Mouse (Mus musculus) kidney, adult 2 months (tissue): ENCODE measurements around the gene Pcdh7. TPM values are rescaled to one million over a fixed set of nuclear protein-coding genes. Genes with fewer than 3 reads are reported as not detected.

Source experiments
- DNase-seq: peaks from one replicate; pipeline ENCODE4 v3.0.0; 2021
- H3K27ac ChIP-seq: fragments of 200-500 bp; 2 replicates; pipeline ENCODE4 v1.5.1; 2012; ENCODE audit warnings: low read depth, low read length, control low read depth, inconsistent platforms; ENCODE audit not compliant: insufficient read depth
- H3K27me3 ChIP-seq: fragments of 200-500 bp; replicated peaks from 2 replicates; pipeline ENCODE4 v1.6.1; 2012; ENCODE audit warnings: mild to moderate bottlenecking, moderate library complexity, low read length, inconsistent platforms; ENCODE audit not compliant: control insufficient read depth, insufficient read depth
- H3K36me3 ChIP-seq: fragments of 200-500 bp; 2 replicates; pipeline ENCODE4 v1.6.1; 2012; ENCODE audit warnings: mild to moderate bottlenecking, moderate library complexity, low read length, inconsistent platforms; ENCODE audit not compliant: control insufficient read depth, insufficient read depth
- H3K4me1 ChIP-seq: fragments of 200-500 bp; 2 replicates; pipeline ENCODE4 v1.6.1; 2011; ENCODE audit warnings: low read length; ENCODE audit not compliant: control insufficient read depth, insufficient read depth
- H3K4me3 ChIP-seq: fragments of 200-500 bp; 2 replicates; pipeline ENCODE4 v1.5.1; 2011; ENCODE audit warnings: mild to moderate bottlenecking, low read depth, low read length, control low read depth; ENCODE audit not compliant: insufficient read depth
- CTCF ChIP-seq: fragments of 200-500 bp; conservative IDR thresholded peaks from 2 replicates; pipeline ENCODE4 v1.5.1; 2011; ENCODE audit warnings: low read depth, mild to moderate bottlenecking, control low read depth, low read length, moderate library complexity, mixed read lengths; ENCODE audit not compliant: insufficient read depth, insufficient read length
- POLR2A ChIP-seq: fragments of 200-500 bp; IDR thresholded peaks from one replicate; pipeline ENCODE4 v1.6.1; 2011; ENCODE audit warnings: low read depth, low read length, control low read depth
- WGBS: fragments of 180-500 bp; shearing (Covaris S2); methylation state at CpG from one replicate; pipeline ENCODE4 v1.1.7; 2018; 5-methylcytosine and 5-hydroxymethylcytosine counted together
- polyA plus RNA-seq: library from polyadenylated mRNA; depleted of rRNA; stranded (reverse); fragments of >200 nt; gene quantifications from 2 replicates; pipeline ENCODE4 v1.2.3, GENCODE M21; 2012

The Pcdh7 gene
- polyA plus RNA-seq, 1 experiment: 7.1 TPM

DNA sequence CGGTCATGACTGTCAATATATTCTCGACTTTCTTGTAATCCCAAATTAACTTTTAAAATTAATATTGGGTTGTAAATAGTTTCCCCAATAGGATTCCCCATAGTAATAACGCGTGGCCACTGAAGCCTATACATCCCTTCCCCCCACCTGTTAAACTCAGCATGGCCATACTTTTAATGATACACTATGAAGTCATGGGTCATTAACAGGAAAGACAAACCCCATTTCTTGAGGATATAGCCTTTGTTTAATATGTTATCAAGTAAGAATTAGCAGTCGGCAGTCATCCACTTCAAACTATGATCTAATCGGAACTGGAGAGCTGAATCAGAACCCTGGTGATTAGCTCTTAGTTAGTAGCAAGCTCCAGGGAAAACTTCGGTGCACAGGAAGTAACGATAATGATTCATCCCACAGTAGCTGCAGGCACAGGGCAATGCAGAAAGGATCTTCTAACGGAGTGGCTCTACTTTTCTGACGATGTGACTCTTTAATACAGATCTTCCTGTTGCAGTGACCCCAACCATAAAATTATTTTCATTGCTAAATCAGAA, 50.8 kb downstream of the Pcdh7 start:
- no peak for TF ChIP-seq POLR2A
- no peak for TF ChIP-seq CTCF
- Histone ChIP-seq H3K27ac (no peak overlapping the region), H3K36me3 (no peaks in the 10 kb centered on the region), H3K27me3 (no peaks in the 10 kb centered on the region), H3K4me1 (no peaks in the 10 kb centered on the region), H3K4me3 (no peak overlapping the region)
- no peak for DNase-seq
- WGBS: 33% methylated on average over 10 of the region's 10 CpGs

DNA sequence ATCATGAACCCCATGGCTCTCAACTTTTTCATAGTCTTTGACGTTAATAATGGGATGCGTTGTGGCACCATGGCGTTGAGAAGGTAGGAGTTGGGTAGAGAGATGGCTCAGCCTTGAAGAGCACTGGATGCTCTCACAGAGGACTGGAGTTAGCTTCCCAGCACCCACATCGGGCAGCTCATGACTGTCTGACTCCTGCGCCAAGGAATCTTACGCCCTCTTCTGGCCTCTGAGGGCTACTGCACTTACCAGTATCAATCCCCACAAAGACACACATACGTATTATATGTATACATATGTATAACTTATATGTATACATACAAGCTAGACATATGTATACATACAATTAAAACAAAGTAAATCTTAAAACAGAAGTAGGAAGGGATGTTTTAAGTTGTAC, 51.9 kb downstream of the Pcdh7 start:
- no peaks in the 10 kb centered on the region for H3K27me3 ChIP-seq
- H3K27ac ChIP-seq: no peak overlapping the region
- no peak for DNase-seq
- TF ChIP-seq CTCF: no peak
- TF ChIP-seq POLR2A: no peak
- no peaks in the 10 kb centered on the region for H3K36me3 ChIP-seq
- WGBS: 97% methylated on average over 7 of the region's 7 CpGs
- H3K4me1 ChIP-seq: no peaks in the 10 kb centered on the region
- no peak overlapping the region for H3K4me3 ChIP-seq

- H3K4me1 ChIP-seq: no peaks in the 10 kb centered on the region
- no peaks in the 10 kb centered on the region for H3K27me3 ChIP-seq
- no peak for DNase-seq
- no peak overlapping the region for H3K4me3 ChIP-seq
- no peaks in the 10 kb centered on the region for H3K36me3 ChIP-seq
- TF ChIP-seq POLR2A (no peak), CTCF (no peak)
- 80% methylated on average over 3 of the region's 3 CpGs for WGBS
- no peak overlapping the region for H3K27ac ChIP-seq
Measured at GRCm38 (mm10) chr5:57770364-57770763, 52.6 kb downstream of the Pcdh7 start.

DNA sequence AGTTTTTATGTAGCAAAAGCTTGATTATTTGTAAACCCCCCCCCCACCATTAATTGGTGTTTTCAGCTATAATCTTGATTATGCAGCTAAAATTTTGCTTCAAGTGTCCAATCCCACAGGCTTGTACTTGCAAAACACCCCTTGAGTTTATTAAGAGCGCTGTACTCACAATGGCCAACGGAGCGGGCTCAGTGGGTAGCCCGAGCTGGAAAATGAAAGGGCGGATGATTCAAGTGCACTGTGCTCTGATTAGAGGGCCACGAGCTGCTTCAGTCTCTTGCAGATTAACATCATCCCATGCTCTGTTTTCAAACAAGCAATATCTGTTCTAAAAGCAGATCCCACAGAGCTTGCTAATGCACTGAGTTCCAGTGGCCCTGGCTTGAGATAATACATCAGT, 53.4 kb downstream of the Pcdh7 start:
- TF ChIP-seq CTCF (no peak), POLR2A (no peak)
- no peaks in the 10 kb centered on the region for H3K27me3 ChIP-seq
- no peaks in the 10 kb centered on the region for H3K4me1 ChIP-seq
- H3K4me3 ChIP-seq: no peak overlapping the region
- DNase-seq: no peak
- WGBS: 92% methylated on average over 6 of the region's 6 CpGs
- H3K36me3 ChIP-seq: no peaks in the 10 kb centered on the region
- no peak overlapping the region for H3K27ac ChIP-seq

DNA sequence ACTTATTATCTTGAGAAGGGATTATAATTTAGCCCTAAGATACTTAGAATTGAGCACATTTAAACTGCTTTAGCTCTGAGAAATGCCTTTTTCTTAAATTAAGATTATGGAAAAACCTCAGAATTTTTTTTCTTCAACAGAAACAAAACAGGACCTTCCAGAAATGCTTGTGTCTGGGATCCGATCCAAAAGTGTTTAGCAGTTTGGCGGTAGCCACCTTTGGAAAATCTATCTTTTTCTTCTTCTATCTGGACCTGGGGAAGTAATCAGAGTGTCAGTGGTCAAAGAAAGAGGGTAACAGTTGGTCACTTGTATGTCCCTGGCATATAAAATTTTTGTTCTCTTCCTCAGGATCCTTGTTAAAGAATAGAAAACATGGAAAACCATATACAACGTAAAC, 54.9 kb downstream of the Pcdh7 start:
- DNase-seq: no peak
- Histone ChIP-seq H3K27me3 (no peaks in the 10 kb centered on the region), H3K27ac (no peak overlapping the region), H3K4me3 (no peak overlapping the region), H3K36me3 (no peaks in the 10 kb centered on the region), H3K4me1 (no peaks in the 10 kb centered on the region)
- 68% methylated on average over 3 of the region's 3 CpGs for WGBS
- no peak for TF ChIP-seq CTCF
- TF ChIP-seq POLR2A: no peak

- Histone ChIP-seq H3K27ac (no peak overlapping the region), H3K4me3 (no peak overlapping the region)
- WGBS: 86% methylated on average over 2 of the region's 2 CpGs
Measured at GRCm38 (mm10) chr5:57774496-57774895, 56.7 kb downstream of the Pcdh7 start.

GRCm38 (mm10) chr5:57778093-57778492, 60.3 kb downstream of the Pcdh7 start:
- no peak overlapping the region for H3K4me3 ChIP-seq
- no peaks in the 10 kb centered on the region for H3K4me1 ChIP-seq
- H3K27me3 ChIP-seq: no peaks in the 10 kb centered on the region
- no peaks in the 10 kb centered on the region for H3K36me3 ChIP-seq
- DNase-seq: no peak
- H3K27ac ChIP-seq: no peak overlapping the region
- WGBS: 52% methylated on average over 3 of the region's 3 CpGs
- TF ChIP-seq POLR2A: no peak
- no peak for TF ChIP-seq CTCF

More at GRCm38 (mm10) chr5:57774496-57774895, 56.7 kb downstream of the Pcdh7 start:
- TF ChIP-seq POLR2A (no peak), CTCF (no peak)
- DNase-seq: no peak
- Histone ChIP-seq H3K36me3 (no peaks in the 10 kb centered on the region), H3K27me3 (no peaks in the 10 kb centered on the region), H3K4me1 (no peaks in the 10 kb centered on the region)

DNA sequence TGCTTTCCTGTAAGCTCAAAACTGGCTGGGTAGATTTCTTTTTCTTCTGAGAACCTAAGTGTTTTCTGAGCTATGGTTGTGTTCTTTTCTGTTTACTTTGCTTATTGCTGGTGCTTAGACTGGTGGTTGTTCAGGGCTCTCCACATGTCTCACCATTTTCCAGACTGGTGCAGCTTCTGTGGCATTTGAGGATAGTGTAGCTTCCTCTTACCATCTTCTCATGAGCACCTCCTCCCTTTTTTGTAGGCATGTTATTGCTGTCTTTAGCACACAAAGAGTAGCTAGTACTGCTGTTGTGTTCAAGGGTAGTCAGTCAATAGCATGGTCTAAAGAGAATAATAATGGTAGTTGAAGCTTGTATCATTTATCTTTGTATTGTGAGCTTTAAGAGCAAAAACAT, 62.2 kb downstream of the Pcdh7 start:
- no peak for TF ChIP-seq POLR2A
- TF ChIP-seq CTCF: no peak
- no peaks in the 10 kb centered on the region for H3K36me3 ChIP-seq
- no peaks in the 10 kb centered on the region for H3K4me1 ChIP-seq
- no peaks in the 10 kb centered on the region for H3K27me3 ChIP-seq
- DNase-seq: no peak
- H3K27ac ChIP-seq: no peak overlapping the region
- H3K4me3 ChIP-seq: no peak overlapping the region
